Mouse (Mus musculus): ENCODE measurements around the gene Aldh1l1.

DNA sequence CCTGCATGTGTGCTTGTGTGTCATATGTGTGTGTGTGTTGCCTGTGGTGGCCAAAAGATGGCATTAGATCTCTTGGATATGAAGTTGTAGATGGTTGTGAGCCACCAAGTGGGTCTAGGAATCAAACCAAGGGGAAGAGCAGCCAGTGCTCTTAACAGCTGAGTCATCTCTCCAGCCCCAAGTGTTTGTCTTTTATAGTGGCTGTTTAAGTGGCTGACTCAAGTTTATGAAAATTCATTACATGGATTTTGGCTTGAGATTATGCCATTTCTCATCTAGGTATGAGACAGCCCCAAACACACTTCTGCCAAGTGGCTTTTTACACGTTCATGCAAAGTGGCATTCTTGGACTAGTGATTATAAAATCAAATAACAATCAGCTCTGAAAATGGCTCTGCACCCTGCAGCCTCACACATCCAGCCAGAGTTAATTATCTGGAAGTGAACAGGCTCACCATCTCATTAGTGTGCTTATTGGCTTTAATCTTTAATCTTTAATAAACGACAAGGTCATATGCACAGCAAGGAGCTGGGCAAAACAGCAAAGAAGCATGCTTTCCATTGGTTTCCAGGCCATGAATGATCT is 43.3 kb downstream of the Aldh1l1 start:
- TF ChIP-seq CTCF (IDR thresholded peaks at IDR 0.05; ENCODE audit: extremely low read depth, insufficient read length, insufficient replicate concordance, low read depth, low read length) (no peak), POLR2A (IDR thresholded peaks at IDR 0.05; ENCODE audit: low read depth, low read length) (no peak)
